Mouse (Mus musculus) induced T-regulatory cell, adult 2 months (primary cell): ENCODE data around the gene Prr19.
A peak's percentile ranks its signal among the peaks of the same experiment; 100 is the strongest.
"Not testable (repeated sequence)": the region's sequence is repeated elsewhere in the genome, so short reads cannot be mapped to it uniquely, and the experiment has no call there.

Experiments used
- DNase-seq: peaks from one replicate; pipeline ENCODE4 v3.0.0-alpha.2; 2012; ENCODE audit warnings: low read depth

Prr19 gene

GRCm38 (mm10) chr7:25317446-25317999 lies 16.3 kb downstream of the Prr19 start:
- no peak for DNase-seq

- DNase-seq: no peak
Observed at GRCm38 (mm10) chr7:25322058-25322484, 20.9 kb downstream of the Prr19 start.

GRCm38 (mm10) chr7:25323219-25323618 lies 22.0 kb downstream of the Prr19 start:
- DNase-seq: no peak

GRCm38 (mm10) chr7:25325431-25325830 lies 24.2 kb downstream of the Prr19 start:
- not testable (repeated sequence) for DNase-seq

- no peak for DNase-seq
Observed at GRCm38 (mm10) chr7:25326233-25326632, 25.0 kb downstream of the Prr19 start.

- peak; percentile 81 for DNase-seq
Observed at GRCm38 (mm10) chr7:25333596-25334307, 32.5 kb downstream of the Prr19 start.

GRCm38 (mm10) chr7:25334472-25334871 lies 33.3 kb downstream of the Prr19 start:
- DNase-seq: no peak

- DNase-seq: no peak
Observed at GRCm38 (mm10) chr7:25339329-25339728, 38.1 kb downstream of the Prr19 start.

GRCm38 (mm10) chr7:25341000-25341784 lies 40.0 kb downstream of the Prr19 start:
- no peak for DNase-seq

- DNase-seq: no peak
Observed at GRCm38 (mm10) chr7:25348861-25349260, 47.6 kb downstream of the Prr19 start.
